Mouse (Mus musculus): ENCODE data around the gene Pdgfb. TPM values are rescaled to one million over a fixed set of nuclear protein-coding genes. Genes with fewer than 3 reads are reported as not detected.

The Pdgfb gene
- polyA plus RNA-seq, 1 experiment from 2014 or later = 5.0 TPM

DNA sequence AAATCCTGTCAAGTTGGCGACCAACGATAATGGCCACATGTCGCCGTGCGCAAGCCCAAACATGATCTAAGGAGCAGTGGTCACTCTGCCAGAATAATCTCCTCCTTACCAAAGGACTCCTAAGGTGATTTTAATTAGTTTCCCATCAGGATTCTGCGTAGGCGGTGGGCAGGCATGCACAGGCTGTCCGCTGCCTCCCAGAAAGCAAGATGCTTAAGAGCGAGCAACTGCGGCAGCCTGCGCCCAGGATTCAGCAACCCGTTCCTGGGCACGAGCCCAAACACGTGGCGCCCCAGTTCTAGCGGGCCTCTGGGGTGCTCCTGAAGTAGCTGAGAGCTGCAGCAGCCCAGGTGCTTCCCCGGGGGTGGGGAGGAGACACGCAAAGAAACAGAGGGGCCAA lies 52.1 kb downstream of the Pdgfb start:
- H3K4me2 ChIP-seq (ENCODE audit: low read depth, low read length) = no peak overlapping the region
- H3K9ac ChIP-seq (replicated peaks; ENCODE audit: low read depth, low read length) = no peak overlapping the region

DNA sequence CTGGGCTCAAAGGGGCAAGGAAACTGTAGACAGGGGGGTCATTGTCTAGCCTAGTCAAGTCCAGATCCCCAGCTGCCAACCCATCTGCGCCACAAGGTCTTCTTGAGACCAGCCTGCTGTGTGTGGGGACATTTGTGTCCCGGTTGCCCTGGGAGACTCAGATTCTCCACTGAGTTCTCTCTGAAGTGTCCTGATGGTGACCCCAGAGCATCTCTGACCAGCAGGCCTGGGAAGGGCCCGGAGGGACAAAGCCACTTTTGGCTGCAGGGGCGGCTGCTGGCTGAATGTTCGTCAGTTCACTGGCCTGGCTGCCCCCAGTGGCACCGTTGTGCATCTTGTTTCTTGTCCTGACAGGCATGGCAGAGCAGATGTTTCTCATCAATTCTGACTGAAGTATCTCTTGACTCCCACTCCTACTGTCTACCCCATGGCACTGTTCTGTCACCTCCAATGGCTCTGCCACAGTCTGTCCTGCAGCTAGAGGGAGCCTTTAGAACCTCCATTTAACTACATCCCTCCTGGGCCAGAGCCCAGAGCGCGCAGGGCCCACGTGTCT lies 53.3 kb downstream of the Pdgfb start:
- no peaks in the 10 kb centered on the region for H3K4me1 ChIP-seq (ENCODE audit: control insufficient read depth, insufficient read depth, low read length)
- 52% methylated on average over 9 of the region's 9 CpGs for WGBS
- ATAC-seq (ENCODE audit: low read depth) = no peak
- no peak overlapping the region for H3K4me3 ChIP-seq (ENCODE audit: low read depth, low read length)
- no peaks in the 10 kb centered on the region for H3K27me3 ChIP-seq (ENCODE audit: control insufficient read depth, insufficient read depth, low read length)
- no peak overlapping the region for H3K27ac ChIP-seq (ENCODE audit: low read depth, low read length)
- H3K9ac ChIP-seq (replicated peaks; ENCODE audit: low read depth, low read length) = no peak overlapping the region
- H3K36me3 ChIP-seq (ENCODE audit: control insufficient read depth, insufficient read depth, low read length) = no peaks in the 10 kb centered on the region
- no peak overlapping the region for H3K4me2 ChIP-seq (ENCODE audit: low read depth, low read length)
- no peaks in the 10 kb centered on the region for H3K9me3 ChIP-seq (ENCODE audit: control insufficient read depth, low read length)

More for the DNA sequence above, 52.1 kb downstream of the Pdgfb start:
- Histone ChIP-seq H3K36me3 (ENCODE audit: control insufficient read depth, insufficient read depth, low read length) (no peaks in the 10 kb centered on the region), H3K9me3 (ENCODE audit: control insufficient read depth, low read length) (no peaks in the 10 kb centered on the region), H3K4me1 (ENCODE audit: control insufficient read depth, insufficient read depth, low read length) (no peaks in the 10 kb centered on the region), H3K27me3 (ENCODE audit: control insufficient read depth, insufficient read depth, low read length) (no peaks in the 10 kb centered on the region), H3K27ac (ENCODE audit: low read depth, low read length) (no peak overlapping the region), H3K4me3 (ENCODE audit: low read depth, low read length) (no peak overlapping the region)
- 91% methylated on average over 18 of the region's 18 CpGs for WGBS
- ATAC-seq (ENCODE audit: low read depth) = no peak

DNA sequence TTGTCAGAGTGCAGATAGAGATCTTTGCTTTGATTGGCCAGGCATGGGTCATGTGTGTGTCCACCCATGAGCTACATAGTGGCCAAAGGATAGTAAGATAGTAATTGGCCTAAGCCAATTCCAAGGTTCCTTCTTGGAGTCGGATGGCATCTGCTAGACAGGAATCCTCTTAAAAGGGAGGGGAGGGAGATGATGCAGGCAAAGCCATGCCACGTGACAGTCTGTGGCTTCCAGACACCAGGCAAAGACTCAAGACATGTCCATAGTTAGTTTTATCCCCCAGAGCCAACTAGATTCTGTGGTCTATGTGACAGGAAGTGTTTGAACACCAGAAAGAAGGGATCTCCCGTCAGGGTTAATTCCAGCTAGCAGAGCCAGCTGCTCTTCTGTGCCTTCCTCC lies 56.4 kb downstream of the Pdgfb start:
- 75% methylated on average over 3 of the region's 3 CpGs for WGBS
- no peak overlapping the region for H3K27ac ChIP-seq (ENCODE audit: low read depth, low read length)
- H3K4me3 ChIP-seq (ENCODE audit: low read depth, low read length) = no peak overlapping the region
- no peak for ATAC-seq (ENCODE audit: low read depth)
- no peak overlapping the region for H3K9ac ChIP-seq (replicated peaks; ENCODE audit: low read depth, low read length)
- no peaks in the 10 kb centered on the region for H3K27me3 ChIP-seq (ENCODE audit: control insufficient read depth, insufficient read depth, low read length)
- H3K4me2 ChIP-seq (ENCODE audit: low read depth, low read length) = no peak overlapping the region
- H3K4me1 ChIP-seq (ENCODE audit: control insufficient read depth, insufficient read depth, low read length) = no peaks in the 10 kb centered on the region
- H3K36me3 ChIP-seq (ENCODE audit: control insufficient read depth, insufficient read depth, low read length) = no peaks in the 10 kb centered on the region
- H3K9me3 ChIP-seq (ENCODE audit: control insufficient read depth, low read length) = no peaks in the 10 kb centered on the region

DNA sequence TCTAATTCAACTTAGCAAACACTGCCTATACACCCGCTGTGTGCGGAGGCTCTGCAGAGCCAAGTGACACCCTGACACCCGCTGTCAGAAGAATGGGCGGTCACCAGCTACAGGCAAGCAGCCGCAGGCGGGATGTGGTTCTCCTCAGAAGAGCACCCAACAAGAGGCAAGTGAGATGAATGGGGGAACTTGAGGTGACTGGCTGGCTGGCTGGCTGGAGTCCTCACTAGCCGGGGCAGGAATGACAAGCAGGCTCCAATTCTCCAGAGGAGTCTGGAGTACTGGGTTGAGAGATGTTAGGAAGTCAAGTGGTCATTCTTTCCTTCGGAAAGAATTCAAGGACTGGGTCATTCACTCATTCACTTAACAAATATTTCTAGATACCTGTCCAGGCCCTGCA lies 58.2 kb downstream of the Pdgfb start:
- Histone ChIP-seq H3K4me2 (ENCODE audit: low read depth, low read length) (no peak overlapping the region), H3K36me3 (ENCODE audit: control insufficient read depth, insufficient read depth, low read length) (no peaks in the 10 kb centered on the region), H3K27ac (ENCODE audit: low read depth, low read length) (no peak overlapping the region), H3K4me1 (ENCODE audit: control insufficient read depth, insufficient read depth, low read length) (no peaks in the 10 kb centered on the region), H3K9ac (replicated peaks; ENCODE audit: low read depth, low read length) (no peak overlapping the region), H3K4me3 (ENCODE audit: low read depth, low read length) (no peak overlapping the region), H3K9me3 (ENCODE audit: control insufficient read depth, low read length) (no peaks in the 10 kb centered on the region), H3K27me3 (ENCODE audit: control insufficient read depth, insufficient read depth, low read length) (no peaks in the 10 kb centered on the region)
- ATAC-seq (ENCODE audit: low read depth) = no peak
- WGBS = 91% methylated on average over 8 of the region's 8 CpGs

- WGBS = 60% methylated on average over 7 of the region's 7 CpGs
- H3K4me2 ChIP-seq (ENCODE audit: low read depth, low read length) = no peak overlapping the region
Measured at GRCm38 (mm10) chr15:79953470-79953869, 61.3 kb downstream of the Pdgfb start.

DNA sequence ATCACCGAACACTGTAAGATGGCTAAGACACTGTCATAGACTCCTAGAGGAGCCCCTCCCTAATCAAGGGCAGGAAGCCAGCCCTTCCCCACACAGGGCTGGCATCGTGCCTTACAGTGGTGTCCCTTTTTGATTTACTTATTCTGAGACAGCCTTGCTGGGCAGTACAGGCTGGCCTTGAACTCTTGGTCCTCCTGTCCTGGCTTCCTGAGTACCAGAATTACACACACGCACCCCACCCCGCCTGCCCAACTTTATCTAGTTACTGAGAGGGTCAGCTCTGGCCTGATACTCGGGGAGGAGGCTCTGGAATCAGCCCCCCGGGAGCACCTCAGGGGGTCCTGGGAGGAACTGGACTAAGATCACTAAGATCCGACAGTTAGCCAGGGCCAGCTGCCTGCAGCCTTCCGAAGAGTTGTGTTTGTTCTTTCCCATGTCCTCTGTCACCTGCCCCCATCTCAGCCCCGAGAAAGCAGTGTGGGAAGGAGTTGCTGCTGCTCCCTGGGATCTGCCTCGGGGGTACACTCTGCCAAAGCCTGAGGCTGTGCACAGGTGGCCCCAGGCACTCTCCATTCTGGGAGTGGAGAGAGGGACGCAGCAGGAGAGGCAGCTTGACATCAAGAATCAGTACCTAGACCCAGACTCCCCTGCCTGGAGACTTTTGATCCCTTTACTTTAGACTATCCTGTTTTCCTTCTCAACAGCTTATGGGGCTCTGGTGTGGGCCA lies 62.1 kb downstream of the Pdgfb start:
- Histone ChIP-seq H3K27ac (ENCODE audit: low read depth, low read length) (no peak overlapping the region), H3K9ac (replicated peaks; ENCODE audit: low read depth, low read length) (no peak overlapping the region)
- WGBS = 49% methylated on average over 11 of the region's 11 CpGs

More at GRCm38 (mm10) chr15:79953470-79953869, 61.3 kb downstream of the Pdgfb start:
- no peak overlapping the region for H3K27ac ChIP-seq (ENCODE audit: low read depth, low read length)
- peaks cover 15% of the 10 kb centered on the region for H3K4me1 ChIP-seq (ENCODE audit: control insufficient read depth, insufficient read depth, low read length)
- no peaks in the 10 kb centered on the region for H3K36me3 ChIP-seq (ENCODE audit: control insufficient read depth, insufficient read depth, low read length)
- no peak overlapping the region for H3K9ac ChIP-seq (replicated peaks; ENCODE audit: low read depth, low read length)
- H3K9me3 ChIP-seq (ENCODE audit: control insufficient read depth, low read length) = no peaks in the 10 kb centered on the region
- H3K27me3 ChIP-seq (ENCODE audit: control insufficient read depth, insufficient read depth, low read length) = no peaks in the 10 kb centered on the region
- no peak for ATAC-seq (ENCODE audit: low read depth)
- no peak overlapping the region for H3K4me3 ChIP-seq (ENCODE audit: low read depth, low read length)

GRCm38 (mm10) chr15:79951730-79952503 lies 62.9 kb downstream of the Pdgfb start:
- Histone ChIP-seq H3K27me3 (ENCODE audit: control insufficient read depth, insufficient read depth, low read length) (no peaks in the 10 kb centered on the region), H3K36me3 (ENCODE audit: control insufficient read depth, insufficient read depth, low read length) (no peaks in the 10 kb centered on the region), H3K4me1 (ENCODE audit: control insufficient read depth, insufficient read depth, low read length) (peaks cover 15% of the 10 kb centered on the region), H3K4me2 (ENCODE audit: low read depth, low read length) (no peak overlapping the region), H3K4me3 (ENCODE audit: low read depth, low read length) (no peak overlapping the region), H3K9ac (replicated peaks; ENCODE audit: low read depth, low read length) (no peak overlapping the region), H3K27ac (ENCODE audit: low read depth, low read length) (peak overlapping the region; percentile 28; the same call in 1 of the 2 replicates), H3K9me3 (ENCODE audit: control insufficient read depth, low read length) (no peaks in the 10 kb centered on the region)
- ATAC-seq (ENCODE audit: low read depth) = no peak
- 39% methylated on average over 14 of the region's 14 CpGs for WGBS

More for the DNA sequence above, 62.1 kb downstream of the Pdgfb start:
- ATAC-seq (ENCODE audit: low read depth) = no peak
- Histone ChIP-seq H3K4me3 (ENCODE audit: low read depth, low read length) (no peak overlapping the region), H3K27me3 (ENCODE audit: control insufficient read depth, insufficient read depth, low read length) (no peaks in the 10 kb centered on the region), H3K4me1 (ENCODE audit: control insufficient read depth, insufficient read depth, low read length) (peaks cover 15% of the 10 kb centered on the region), H3K4me2 (ENCODE audit: low read depth, low read length) (no peak overlapping the region), H3K9me3 (ENCODE audit: control insufficient read depth, low read length) (no peaks in the 10 kb centered on the region), H3K36me3 (ENCODE audit: control insufficient read depth, insufficient read depth, low read length) (no peaks in the 10 kb centered on the region)

- WGBS = 75% methylated on average over 6 of the region's 6 CpGs
- Histone ChIP-seq H3K9me3 (ENCODE audit: control insufficient read depth, low read length) (no peaks in the 10 kb centered on the region), H3K4me1 (ENCODE audit: control insufficient read depth, insufficient read depth, low read length) (peaks cover 15% of the 10 kb centered on the region), H3K4me2 (ENCODE audit: low read depth, low read length) (peak overlapping the region; percentile 62; the same call in 1 of the 2 replicates), H3K36me3 (ENCODE audit: control insufficient read depth, insufficient read depth, low read length) (no peaks in the 10 kb centered on the region), H3K27ac (ENCODE audit: low read depth, low read length) (no peak overlapping the region; the same call in 1 of the 2 replicates), H3K4me3 (ENCODE audit: low read depth, low read length) (no peak overlapping the region), H3K27me3 (ENCODE audit: control insufficient read depth, insufficient read depth, low read length) (no peaks in the 10 kb centered on the region), H3K9ac (replicated peaks; ENCODE audit: low read depth, low read length) (peak overlapping the region; percentile 55; the same call in 1 of the 2 replicates)
- ATAC-seq (ENCODE audit: low read depth) = no peak
Measured at GRCm38 (mm10) chr15:79951226-79951625, 63.6 kb downstream of the Pdgfb start.
